Mouse (Mus musculus): ENCODE results near the gene Polk.

The Polk gene

GRCm38 (mm10) chr13:96542081-96542889 lies at the start of gene Polk, which contains the start of gene Col4a3bp:
TSS of gene Polk (minus strand) at chr13:96542579.
TSS of gene Col4a3bp (plus strand) at chr13:96542618.
- peak; percentile 97 to 98 for DNase-seq

GRCm38 (mm10) chr13:96588642-96589041 lies 46.3 kb upstream of the Polk start:
- no peak for DNase-seq

- DNase-seq, result no peak
Measured at GRCm38 (mm10) chr13:96586540-96586939, 44.2 kb upstream of the Polk start.

DNA sequence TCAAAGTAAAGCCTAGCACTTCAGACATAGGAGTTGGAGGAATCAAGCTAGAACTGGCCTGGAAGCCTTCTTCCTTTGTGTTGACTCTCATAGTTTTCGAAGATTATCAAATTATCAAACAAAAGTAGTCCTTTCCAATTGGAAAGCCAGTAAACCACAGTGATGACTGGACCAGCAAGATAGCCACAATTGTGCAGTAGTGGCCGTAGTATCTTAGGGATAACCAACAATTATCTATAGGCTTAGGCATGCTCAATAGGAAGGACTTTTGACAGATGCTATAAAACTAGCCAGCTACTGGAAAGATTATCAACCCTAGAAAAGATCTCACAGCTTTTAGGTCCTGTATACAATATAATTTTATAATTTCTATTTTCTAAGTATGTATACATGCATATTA lies 41.8 kb upstream of the Polk start:
- no peak for DNase-seq

DNA sequence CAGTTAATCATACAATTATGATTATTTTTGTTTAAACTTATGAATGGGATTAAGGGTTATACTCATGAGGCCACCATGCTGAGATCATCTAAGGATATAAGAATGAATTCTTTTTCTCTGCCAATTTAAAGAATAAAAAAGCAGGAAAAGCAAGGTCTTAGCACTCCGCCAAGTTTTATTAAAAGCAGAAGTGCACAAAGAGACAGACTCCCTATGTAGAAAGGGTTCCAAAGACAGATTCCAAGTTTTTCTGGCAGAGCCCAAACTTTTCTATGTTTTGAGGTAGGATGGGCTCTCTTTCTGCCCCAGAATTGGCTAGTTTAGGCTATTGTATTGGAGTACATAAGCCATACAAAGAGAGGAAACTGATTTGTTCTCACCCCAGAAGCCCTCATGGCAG lies 37.6 kb upstream of the Polk start:
- DNase-seq, result no peak

GRCm38 (mm10) chr13:96579104-96579503 lies 36.7 kb upstream of the Polk start:
- no peak for DNase-seq

DNA sequence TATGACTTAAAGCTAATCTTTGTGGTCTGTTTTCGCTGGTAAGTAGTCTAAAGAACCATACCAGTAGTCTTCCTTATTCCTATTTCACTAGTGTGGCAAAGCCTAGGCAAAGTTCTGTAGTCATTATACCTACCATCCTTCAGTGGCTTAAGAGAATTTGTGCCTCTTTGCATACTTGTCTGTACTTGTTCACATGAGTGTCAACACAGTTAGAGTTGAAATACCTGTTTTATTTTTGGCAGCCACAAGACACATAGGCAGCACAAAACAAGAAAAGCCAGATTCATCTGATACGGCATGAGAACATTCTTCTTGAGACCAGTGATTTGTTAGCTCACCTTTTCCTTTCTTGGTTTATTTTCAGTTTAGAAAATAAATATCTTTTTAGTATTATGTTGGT lies 31.8 kb upstream of the Polk start:
- no peak for DNase-seq

DNA sequence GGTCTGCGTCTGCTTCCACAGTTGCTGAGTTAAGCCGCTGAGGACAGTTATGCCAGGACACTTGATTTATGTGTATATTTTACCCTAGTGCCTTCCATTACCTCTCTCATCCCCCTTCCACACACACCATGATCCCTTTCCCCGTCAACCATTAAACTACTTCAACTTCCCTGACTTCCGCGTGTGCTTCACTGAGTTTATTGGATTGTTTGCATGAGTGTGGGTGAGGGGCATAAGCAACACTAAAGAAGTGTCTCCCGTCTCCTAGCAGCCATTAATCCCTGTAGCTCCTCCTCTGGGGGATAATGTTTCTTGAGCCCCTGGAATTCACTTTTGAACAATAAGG lies 28.6 kb upstream of the Polk start:
- DNase-seq, result no peak

DNA sequence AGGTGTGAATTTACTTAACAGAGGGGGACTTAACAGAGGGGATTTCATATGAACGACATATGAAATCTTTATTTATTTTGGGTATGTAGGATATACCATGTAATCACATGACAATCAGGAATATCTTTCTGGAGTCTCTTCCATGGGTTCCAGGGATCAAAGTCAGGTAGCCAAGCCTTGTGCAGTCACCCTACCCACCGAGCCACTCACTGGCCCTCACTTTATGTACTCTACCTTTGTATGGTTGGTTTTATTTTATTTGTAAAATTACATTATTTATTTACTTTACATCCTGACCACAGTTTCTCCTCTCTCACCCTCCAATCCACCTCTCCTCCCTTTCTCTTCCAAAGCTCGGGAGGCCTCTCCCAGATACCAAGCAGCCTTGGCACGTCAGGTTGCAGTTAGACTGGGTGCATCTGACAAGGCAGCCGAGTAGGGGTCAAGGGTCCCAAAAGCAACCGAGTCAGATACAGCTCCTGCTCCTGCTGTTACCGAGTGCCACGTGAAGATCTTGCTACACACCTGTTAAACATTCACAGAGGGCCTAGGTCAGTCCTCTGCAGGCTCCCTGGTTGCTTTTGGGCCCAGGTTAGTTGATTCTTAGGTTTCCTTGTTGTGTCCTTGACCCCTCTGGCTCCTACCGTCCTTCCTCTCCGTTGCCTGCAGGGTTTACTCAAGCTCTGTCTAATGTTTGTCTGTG lies 28.1 kb upstream of the Polk start:
- peak in 1 of 2 experiments; percentile 24 for DNase-seq

- no peak for DNase-seq
Measured at GRCm38 (mm10) chr13:96567977-96568376, 25.6 kb upstream of the Polk start.

DNA sequence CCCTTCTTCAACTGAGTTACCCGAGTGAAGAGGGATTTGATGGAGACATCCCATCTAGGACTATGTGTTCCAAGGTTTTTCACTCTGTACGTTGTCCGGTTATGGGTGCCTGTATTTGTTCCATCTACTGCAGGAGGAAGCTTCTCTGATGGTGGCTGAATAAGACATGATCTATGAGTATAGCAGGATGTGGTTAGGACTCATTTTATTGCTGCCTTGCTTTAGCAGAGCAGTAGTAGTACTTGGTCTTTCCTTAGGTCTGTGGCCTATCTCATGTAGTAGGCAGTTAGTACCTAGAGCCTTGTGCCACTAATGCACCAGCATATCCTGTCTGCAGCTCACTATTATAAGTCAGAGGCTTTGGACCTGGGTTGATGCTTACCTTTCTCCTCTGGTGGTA lies 12.7 kb upstream of the Polk start:
- no peak for DNase-seq

GRCm38 (mm10) chr13:96547941-96548340 lies 5.6 kb upstream of the Polk start:
- no peak for DNase-seq

DNA sequence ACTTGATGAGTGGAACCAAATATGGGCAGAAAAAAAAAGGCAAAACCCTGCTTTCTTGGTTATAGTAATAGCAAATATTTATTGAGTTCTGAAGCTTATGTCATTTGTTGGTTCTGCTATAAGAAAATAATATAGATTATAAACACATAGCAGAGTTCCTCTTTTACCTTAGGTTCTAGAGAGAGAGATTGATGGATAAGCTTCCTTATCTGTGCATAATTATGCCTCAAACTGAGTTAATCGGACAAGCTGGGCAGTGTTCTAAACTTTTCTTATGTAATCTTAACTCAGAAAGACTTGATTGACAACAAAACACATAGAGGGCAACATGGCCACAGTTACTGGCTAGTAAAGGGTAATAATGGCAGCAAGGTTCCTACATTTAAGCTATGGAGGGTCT lies 4.9 kb upstream of the Polk start:
- no peak for DNase-seq

- peak in 1 of 2 experiments; percentile 13 for DNase-seq
Measured at GRCm38 (mm10) chr13:96544506-96544905, 2.1 kb upstream of the Polk start.

DNA sequence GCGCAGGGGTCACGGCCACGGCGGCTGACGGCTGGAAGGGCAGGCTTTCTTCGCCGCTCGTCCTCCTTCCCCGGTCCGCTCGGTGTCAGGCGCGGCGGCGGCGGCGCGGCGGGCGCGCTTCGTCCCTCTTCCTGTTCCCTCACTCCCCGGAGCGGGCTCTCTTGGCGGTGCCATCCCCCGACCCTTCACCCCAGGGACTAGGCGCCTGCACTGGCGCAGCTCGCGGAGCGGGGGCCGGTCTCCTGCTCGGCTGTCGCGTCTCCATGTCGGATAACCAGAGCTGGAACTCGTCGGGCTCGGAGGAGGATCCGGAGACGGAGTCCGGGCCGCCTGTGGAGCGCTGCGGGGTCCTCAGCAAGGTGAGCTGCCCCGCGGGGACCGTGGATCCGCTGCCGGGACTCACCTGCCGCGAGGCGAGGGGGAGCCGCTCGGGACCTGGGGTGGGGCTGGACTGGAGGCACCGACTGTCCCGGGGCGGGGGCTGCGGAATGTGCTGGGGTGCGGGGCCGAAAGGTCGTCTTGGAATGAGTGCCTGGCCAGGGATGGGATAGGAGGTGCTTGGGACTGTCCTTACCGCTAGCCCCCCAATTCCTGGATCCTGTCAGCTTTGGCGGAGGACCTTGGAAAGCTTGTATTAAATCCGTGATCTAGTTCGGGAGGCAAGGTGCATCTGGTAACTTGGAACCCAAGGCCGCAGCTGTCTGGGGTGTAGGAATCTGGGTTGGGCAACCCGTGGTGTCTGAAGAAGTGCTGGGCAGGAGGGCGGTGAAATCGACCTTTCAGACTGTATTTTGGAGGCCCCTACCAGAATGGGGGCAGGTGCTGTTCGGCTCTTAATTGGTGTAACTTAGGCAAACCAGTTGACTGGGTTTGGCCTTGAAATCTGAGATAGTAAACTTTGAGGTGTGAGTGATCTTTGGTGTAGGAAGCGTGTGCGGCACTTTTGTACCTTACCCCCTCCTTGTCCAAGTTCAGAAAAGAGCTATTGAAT lies 817 bp upstream of the Polk start:
- DNase-seq, result no peak

GRCm38 (mm10) chr13:96541381-96541780 lies 998 bp downstream of the Polk start:
- no peak for DNase-seq

- no peak for DNase-seq
Measured at GRCm38 (mm10) chr13:96538103-96538502, 4.3 kb downstream of the Polk start.

DNA sequence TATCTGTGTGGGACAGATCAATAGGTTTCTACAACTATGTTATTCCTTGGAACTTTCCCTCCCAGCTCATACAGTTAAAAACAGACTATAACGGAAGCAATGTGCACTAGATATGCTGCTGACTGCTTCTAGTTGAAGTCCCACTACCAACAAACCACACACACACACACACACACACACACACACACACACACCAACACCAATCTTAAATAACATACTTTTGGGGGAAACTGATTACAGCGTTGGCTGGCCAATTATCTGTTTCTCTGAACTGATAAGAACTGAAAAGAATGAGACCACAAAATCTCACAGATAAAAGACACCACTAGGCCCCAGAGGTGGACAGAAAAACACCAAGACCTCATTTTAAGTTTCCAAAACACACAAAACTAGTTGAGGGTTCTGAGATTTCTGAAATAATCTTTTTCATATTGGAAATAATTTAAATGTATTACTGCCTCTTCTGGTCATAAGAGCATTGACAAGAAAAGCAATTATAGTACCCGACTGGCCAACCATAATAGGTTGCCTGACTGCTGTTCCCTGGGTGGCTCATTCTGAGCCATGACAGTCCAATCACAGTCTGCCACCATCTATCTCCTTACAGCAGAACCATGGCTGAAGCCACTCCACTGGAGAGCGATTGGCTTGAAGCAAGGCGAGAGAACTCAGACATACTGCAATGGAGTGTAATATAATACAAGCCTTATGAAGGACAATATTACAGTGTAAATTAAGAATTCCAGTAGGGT lies 5.4 kb downstream of the Polk start:
- DNase-seq, result no peak

- DNase-seq, result no peak
Measured at GRCm38 (mm10) chr13:96533742-96534141, 8.6 kb downstream of the Polk start.

DNA sequence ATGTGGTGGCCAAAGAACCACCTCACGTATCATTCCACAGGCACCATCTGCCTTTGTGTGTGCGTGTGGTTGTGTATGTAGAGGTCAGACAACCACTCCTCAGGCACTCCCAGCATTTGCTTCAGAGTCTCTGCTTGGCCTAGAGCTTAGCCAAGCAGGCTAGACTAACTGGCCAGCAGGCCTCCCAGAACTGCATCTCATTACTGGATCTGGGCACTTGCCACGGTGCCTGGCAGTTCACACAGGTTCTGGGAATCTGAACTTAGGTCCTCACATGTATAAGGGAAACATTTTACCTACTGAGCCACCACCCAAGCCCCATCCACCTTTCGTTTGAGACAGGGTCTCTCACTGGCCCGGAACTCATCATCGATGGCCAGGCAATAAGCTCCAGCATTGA lies 10.2 kb downstream of the Polk start:
- no peak for DNase-seq

- DNase-seq, result no peak
Measured at GRCm38 (mm10) chr13:96530064-96530463, 12.3 kb downstream of the Polk start.

GRCm38 (mm10) chr13:96529542-96529941 lies 12.8 kb downstream of the Polk start:
- DNase-seq, result no peak

All from lung, postnatal 4 days (tissue).